Mouse (Mus musculus) small intestine, adult 2 months (tissue): ENCODE data around the gene Stard7.

Experiments
- CTCF ChIP-seq: fragments of 200-500 bp; IDR thresholded peaks from 2 replicates; pipeline ENCODE4 v1.5.1; 2012; ENCODE audit warnings: low read depth, mild to moderate bottlenecking, control low read depth, inconsistent platforms, low read length, moderate library complexity, mixed read lengths; ENCODE audit not compliant: insufficient replicate concordance, insufficient read length; ENCODE audit errors: extremely low read depth
- POLR2A ChIP-seq: fragments of 200-500 bp; IDR thresholded peaks from 2 replicates; pipeline ENCODE4 v1.6.1; 2012; ENCODE audit warnings: low read depth, mild to moderate bottlenecking, control low read depth, inconsistent platforms, low read length, moderate library complexity

DNA sequence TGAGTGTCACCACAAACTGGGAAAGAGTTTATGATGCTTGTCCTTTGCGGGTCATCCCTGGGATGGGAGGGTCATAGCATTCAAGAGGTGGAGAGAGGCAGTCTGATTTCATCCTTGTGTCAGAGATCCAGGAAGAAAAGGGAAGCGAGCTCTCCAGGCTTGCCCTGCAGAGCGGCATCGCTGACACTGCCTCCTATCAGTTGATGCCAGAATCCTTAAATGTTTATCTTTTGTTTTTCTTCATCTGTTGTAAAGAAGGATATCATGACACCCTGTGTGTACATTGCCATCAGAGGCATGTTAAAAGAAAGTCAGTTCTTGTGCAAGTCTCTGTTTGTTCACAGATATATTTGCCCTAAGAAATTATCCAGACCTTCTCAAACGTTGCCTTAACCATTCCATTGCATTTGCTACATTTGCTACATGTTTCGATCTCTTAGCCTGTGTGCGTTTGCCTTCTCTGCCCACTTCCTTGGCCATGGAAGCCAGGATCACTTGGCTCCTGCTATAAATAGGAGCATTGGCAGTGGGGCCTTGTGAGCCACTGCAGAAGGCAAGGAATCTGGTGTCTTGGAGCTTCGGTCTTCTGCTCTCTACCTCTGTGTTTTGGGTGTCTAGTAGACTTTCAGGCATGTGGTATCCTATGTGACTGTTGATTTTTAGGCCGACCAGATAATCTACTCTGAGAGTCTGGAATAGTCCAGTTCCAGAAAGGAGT, 19.6 kb upstream of the Stard7 start:
- TF ChIP-seq CTCF = no peak
- TF ChIP-seq POLR2A = no peak
